Mouse (Mus musculus) thymus, postnatal 0 days (tissue): Measurements from ENCODE around the gene Zdhhc13. TPM values are rescaled to one million over a fixed set of nuclear protein-coding genes. Genes with fewer than 3 reads are reported as not detected.

Experiments
- DNase-seq: peaks from one replicate; pipeline ENCODE4 v3.0.0-alpha.2; 2015; ENCODE audit warnings: low spot score
- polyA plus RNA-seq: library from polyadenylated mRNA; unstranded; fragments of >200 nt; fragmentation: Nextera tagmentation; extraction: Ambion mirVana; gene quantifications from 2 replicates; pipeline ENCODE4 v1.2.1, GENCODE M21; 2015

The Zdhhc13 gene
- polyA plus RNA-seq, 1 experiment from 2014 or later = 22.5 TPM

DNA sequence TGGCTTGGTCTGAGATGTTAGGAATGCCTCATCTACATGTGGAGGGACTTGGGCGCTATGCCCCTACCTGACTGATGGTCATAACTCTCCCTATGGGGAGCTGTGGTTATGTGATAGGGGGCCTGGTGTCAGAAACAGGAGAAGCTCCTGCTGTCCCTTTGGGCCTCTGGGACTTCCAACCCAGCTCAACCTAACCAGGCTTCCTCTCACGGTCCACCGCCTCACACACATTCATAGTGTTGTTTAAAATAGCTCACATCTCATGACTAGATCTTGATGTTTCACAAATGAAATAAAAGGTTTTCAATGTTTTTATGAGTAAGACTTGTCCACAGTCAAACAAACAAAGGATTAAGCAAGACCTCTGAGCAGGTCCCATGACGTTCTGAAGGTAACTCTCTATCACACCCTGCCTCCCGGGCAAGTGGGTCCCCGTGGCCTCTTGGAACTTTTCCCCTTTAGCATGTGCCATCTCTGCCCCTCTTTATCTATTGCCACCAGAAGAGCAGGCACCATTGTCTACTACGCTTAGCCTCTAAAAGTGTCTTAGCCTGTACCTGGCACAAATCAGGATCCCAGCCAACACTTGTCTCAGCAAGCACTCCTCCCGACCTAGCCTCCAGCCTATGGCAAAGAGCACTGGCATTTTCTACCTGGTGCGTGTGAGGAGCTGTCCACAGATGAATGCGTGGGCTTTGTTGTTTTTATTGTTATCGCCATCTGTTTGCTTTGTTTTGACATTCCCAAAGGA is 3.9 kb upstream of the Zdhhc13 start:
- DNase-seq = no peak

DNA sequence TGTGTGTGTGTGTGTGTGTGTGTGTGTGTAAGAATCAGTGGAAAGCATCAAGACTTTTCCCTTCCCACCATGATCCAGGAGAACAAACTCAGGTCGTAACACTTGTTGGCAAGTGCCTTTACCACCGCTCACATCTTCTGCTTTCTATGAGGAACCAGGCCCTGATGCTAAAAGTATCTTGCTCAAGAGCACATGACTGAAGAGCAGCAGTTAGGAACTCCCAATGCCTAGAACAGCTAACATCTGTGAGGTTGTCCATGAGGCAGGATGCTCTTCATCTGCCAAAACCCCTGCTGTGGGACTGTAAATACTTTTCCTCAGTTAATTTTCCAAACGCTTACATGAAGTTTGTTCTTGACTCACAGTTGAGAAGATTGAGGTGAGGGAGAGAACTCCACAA is 455 bp upstream of the Zdhhc13 start:
- no peak for DNase-seq

DNA sequence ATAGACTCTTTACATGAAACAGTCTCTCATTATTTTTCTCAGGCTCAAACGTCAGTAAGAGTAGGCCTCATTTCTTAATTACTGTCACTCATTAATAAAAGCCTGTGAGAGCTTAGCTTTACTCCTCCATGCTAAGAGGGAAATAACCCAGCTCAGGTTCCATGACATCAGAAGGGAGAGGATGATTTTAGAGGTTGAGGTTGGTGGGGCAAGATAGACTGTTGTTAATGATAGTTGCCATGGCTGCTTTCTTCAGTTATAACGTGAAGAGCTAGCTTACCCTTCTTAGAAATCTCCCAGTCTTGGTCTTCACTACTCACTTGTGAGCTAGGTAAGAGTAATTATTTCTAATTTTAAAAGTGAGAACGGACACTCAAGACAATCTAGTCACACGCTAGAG is 1.3 kb downstream of the Zdhhc13 start:
- DNase-seq = no peak

DNA sequence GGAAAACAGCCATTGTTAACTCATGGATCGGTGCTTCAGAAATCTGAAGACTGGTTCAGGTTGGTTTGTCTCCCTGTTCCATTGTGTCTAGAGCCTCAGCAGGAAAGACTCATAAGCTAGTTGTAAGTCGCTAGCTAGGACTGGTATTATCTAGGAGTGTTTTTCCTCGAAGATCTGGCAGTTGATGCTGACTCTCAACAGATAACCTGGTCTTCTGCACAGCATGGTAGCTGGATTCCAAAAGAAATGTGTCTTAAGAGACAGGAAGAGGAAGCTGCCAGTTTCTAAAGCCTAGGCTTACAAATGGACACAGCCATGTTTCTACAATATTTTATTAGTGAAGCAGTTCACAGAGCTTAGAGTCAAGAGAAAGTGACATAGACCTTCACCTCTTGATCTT is 2.6 kb downstream of the Zdhhc13 start:
- no peak for DNase-seq

DNA sequence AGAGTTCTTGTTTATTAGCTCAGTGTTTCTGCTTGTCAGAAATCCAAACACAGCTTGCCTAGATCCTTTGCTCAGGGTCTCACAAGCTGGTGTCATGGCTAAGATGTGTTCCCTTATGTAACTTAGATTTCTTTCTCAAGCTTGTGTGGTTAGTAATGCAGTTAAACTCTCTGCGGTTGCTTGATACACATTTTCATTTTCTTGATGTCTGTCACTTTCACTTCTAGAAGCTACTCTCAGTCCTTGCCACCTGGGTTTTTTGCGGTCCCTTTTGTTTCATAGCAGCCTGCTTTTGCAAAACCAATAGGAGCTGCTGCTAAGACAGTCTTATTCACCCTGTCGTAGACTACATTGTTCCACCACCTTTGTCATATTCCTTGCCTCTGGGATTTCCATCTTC is 6.3 kb downstream of the Zdhhc13 start:
- DNase-seq = peak; percentile 10

DNA sequence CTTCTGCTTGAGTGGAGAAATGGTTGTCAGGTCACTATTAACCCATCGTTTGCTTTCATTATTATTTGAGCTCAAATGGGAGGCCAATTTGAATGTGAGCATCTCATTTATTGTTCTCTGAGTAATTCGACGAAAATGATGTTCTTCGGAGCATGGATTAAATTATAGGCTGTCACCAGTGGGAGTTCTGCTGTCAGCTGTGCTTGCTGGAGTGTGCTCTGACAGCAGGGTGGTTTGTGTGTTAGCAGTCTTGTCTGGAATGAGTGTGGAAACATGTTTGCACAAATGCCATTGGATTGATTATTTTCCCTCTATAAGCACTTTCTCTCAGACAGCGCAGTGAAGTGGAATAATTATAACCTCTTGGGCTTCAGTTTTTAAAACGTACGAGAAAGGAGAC is 14.6 kb downstream of the Zdhhc13 start:
- DNase-seq = no peak

DNA sequence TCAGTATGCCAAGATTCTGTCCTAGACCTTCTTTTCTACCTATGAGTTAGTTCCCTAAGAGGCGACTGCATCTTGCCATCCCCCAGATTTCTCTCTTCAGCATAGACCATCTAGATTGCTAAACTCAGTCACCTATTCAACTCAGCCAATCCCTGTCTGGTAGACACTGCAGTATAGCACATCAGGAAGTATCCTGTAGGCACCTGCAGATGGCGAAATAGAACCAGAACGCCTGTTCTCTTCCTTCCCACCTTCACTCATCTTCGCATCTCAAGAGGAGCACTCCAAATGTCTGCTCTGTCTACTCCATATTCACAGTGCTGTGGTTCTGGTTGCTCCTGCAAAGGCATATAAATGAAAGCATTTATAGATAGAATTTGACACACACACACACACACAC is 17.8 kb downstream of the Zdhhc13 start:
- DNase-seq = no peak

DNA sequence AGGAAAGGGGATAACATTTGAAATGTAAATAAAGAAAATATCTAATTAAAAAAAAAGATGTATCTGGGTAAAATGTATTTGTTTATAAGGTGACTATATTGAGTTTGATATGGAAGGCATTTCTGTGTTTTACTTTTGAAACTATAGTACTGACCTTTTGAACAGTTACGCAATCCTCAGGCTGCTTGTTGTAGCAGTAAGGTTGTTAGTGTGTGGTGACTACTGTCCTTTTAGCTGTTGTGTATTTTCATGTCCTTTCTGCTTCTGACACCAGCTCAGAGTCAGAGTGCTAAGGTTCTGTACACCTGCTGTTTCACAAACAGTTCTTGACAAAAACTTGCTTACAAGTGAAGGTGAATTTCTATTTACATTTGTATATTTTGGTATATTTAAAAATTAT is 21.8 kb downstream of the Zdhhc13 start:
- DNase-seq = no peak

DNA sequence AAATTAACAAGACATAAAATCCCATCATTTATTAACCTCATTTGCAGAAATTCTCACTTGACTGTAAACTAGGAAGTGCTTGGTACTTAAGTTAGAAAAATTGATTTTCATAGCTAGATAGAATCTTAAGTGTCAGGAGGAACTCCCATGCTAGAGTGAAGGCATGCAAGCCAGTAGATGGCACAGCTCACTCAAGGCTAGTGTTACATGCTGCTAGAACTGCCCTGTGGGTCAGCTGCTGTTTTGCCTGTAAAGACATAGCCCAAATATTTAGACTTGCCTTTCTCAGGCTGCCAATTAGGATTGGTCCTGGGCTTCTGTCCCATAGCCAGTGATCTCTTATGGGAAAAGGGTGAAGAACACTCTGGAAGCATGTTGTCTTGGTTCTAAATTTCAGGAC is 23.6 kb downstream of the Zdhhc13 start:
- DNase-seq = no peak

DNA sequence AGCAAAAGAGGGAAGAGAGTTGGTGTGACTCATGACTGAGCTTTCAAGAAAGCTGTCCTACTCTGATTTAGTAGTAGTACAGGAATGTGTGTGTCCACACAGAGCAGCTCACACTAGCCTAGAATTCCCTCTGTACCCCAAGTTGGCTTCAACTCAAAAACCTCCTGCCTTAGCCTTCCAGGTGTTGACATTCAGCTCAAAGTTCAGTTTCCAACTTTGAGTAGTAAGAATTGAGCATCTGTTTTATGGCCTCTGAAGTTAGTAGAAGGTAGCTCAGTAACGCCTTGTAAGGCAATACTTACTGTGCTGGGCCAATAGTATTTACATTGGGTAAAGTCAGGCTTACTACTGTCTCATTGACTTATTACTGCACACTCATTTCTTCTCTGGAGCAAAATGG is 24.8 kb downstream of the Zdhhc13 start:
- DNase-seq = no peak

DNA sequence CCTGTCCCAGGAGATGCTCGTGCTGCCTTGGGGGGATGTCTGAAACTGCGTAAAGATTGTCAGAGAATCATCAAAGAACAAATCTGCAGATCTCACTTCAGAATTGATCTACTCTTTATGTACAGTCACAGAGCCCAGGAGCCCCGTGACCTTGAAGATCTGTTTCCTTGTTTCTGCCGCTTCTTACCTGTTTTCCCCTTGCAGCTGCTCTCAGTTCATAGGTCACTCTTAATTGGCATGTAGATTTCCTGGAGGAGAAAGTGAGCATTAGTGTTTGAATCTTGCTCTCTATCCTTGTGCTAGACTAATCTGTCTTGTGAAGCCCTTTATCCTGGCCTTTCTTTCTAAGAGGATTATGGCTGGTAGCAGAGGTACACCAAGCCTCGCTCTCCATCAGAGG is 32.9 kb downstream of the Zdhhc13 start:
- DNase-seq = no peak

DNA sequence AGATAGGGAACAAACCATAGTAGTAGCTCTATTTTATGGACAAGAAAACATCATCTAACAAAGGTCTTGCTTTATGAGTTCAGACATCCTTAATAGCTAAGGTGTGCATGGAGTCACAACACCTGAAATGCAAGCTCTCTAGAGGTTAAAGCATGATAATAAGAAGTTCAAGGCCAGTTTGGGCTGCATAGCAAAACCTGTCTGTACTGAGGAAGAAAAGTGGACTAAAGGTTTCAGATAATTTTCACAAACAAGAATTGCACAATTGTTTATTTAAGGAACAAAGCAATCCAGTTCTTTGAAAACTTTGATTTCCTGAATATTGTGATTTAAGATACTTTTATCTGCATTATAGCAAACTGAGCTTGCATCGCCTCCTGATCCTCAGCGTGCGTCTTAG is 34.8 kb downstream of the Zdhhc13 start:
- no peak for DNase-seq

DNA sequence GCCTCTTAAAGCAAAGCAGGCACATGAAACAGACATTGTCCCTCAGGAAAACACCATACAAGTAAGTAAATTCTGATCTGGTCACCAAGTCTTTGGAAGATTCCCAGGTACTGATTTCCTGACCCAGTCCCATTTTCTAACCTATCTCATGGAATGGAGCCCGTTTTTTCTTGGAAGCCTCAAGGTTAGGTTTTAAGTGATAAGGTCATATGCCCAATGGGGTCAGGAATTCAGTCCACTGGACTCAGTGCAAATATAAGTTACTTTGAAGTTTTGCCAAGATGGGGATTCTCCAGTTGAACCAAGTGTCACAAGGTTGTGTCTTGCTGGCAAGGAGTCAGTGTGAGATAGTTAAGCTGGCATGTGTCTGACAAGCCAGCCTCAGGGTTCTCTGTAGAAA is 35.9 kb downstream of the Zdhhc13 start:
- DNase-seq = no peak

DNA sequence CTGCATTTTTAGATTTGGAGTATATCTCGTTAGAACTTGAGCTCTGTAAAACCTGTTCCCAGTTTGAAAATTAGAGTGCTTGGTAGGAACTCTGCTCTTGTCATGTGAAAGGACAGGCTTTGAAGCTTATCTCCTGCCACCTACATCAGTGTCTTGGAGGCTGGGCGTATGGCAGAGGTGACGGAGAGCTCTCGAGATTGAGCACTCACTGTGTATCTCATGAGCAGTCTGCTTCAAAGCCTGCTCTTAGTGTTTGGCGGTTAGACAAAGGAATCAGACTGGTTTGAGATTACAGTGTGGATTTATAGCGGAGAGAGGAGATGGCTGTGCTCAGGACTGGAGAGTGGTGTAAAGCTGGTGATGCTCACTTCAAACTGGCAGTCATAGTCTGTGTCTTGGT is 36.4 kb downstream of the Zdhhc13 start:
- no peak for DNase-seq

DNA sequence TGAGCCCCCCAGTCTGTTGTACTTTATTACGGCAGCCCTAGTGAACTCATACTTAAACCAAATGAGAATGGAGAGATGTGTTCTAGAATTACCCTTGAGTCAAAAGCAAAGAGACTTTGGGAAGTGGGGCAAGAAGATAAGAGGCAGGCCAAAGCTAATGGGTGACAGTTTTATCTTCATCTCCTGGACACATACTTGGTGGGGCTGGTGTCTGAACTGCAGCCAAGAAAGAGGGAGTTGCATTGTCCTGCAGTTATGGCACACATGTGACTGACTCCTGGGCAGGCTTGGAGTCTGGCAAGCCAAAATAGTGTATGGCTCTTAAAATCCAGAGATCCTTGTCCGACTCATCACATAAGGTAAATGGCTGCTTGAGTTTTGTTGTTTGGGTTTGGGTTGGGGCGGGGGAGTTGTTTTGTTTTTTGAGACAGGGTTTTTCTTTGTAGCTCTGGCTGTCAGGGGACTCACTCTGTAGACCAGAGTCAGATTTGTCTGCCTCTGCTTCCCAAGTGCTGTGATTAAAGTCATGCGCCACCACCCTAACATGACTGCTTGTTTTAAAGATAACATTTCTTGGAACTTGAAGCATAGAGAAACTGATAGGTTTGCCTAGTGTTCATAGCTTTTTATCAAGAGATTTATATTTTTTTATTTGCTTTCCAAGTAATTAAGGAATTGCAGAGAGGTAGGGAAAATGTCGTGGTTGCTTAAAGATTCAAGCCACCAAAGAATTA is 40.5 kb downstream of the Zdhhc13 start:
- no peak for DNase-seq

DNA sequence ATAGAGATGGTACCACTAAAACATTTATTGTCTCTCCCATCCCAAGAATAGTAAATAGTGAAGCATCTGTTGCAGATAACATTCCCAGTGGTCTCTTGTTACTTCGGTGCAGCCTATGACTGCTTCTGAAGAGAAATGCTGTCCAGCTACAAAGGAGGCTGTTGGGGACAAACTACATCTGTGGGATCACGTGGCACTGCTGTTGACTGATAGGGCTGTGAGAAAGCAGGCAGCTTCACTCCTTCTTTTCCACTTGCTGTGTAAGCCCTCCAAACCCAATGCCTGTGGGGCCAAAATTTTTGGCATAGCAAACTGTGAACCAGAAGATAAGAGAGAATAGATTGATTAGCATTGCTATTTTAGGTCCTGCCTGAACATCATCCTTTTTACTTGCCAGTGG is 41.6 kb downstream of the Zdhhc13 start:
- no peak for DNase-seq

DNA sequence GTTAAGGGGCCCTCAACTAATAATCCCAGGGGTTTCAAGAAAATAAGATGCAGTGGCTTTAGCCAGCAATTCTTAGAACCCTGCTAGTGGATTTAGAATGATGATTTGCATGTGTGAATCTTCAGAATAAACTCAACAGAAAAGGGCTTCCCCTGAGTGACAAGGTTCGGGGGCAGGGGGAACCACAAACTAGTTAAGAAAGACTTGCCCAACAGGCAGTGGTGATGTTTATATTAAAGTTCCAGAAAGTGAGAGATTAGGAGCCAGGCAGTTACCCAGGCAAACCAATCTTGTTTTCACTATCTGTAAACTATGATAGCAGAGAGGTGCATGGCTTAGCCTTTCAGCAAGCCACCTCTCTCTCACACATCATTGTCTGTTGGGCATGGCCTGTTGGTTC is 43.9 kb downstream of the Zdhhc13 start:
- no peak for DNase-seq

DNA sequence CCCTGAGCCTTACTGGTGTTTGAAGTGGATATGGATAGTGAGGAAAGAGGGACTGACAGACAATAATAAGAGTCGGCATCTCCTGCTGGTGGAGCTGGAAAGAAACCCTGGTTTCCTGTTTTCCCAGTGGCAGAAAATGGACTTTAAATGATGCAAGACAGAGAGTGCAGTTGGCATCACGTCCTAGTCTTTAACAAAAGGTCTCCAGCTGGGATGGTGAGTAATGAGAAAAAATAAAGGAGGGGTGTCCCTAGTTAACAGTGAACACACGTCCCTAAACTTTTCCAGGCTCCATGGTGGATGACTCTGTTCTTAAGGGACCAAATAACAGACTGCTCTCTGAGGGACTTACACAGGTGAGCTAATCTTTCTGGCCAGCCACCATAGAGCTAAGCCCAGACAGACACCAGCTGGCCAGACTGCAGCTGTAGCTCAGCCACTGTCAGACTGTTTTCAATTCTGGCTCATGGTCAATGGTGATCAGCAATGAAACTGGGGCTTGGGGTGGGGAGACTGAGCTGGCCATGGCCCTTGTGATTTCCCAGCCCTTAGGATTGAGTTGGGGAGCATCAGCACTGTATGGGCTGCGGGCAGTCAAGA is 45.7 kb downstream of the Zdhhc13 start:
- DNase-seq = no peak

DNA sequence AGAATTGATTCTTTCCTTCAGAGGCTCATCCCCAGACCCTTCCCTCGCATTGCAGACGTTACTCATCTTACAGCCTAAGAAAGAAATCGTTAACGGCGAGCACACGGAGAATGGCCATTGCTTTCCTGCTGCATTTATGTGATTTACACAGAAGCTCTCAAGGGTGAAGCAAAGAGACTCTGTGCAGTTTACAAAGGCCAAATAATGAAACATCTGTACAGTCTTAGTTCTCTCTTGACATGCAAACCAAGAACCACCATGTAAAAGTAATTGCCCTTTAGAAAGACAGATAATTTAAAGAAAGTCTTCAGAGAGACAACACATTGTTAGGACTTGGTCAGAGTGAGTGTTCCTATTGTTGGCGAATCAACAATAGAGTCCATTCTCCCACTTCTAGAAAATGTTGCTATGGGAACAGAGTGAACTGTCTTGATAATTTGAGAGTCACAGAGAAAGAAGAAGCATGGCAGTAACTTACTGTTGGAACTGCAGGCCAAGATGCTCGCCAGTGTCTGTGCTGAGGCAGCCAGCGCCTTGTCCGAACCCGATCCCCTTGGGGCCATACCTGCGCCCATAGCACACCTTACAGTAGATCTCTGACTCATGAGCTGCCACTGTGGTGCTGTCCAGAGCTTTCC is 46.3 kb downstream of the Zdhhc13 start:
- DNase-seq = no peak

DNA sequence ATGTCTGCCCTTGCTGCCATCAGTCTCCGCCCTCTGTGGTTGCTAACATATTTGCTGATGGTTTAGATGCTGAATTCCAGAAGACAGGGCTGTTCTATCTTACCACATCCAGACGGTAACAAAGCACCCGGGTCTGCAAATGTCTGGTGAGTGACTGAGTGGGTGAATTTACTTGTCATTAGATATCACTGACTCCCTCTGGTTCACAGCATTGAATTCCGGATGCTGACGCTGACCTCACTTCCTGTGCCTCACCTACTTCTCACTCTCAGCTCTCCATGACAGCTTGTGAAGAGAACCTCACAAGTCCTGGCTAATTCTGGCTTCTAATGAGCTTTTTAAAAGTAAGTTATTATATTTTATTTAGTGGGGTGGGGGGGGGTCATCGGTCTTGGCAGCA is 48.1 kb downstream of the Zdhhc13 start:
- no peak for DNase-seq

DNA sequence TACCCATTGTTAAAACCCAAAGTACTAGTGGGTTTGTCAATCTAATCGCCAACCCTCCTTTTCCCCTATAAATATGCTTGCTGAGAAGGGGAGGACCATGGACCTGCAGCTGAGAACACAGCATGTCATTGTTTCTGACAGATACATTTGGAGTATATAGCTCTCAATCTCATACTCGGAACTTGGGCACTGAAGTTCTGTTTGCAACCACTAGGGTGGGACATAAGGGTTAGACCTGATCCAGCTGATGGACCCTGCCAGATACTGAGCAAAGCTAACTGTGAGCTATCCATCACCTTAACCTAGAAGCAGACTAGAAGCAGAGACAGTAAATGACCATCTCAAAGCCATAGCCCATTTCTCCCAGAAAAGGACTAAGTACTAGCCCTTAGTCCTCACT is 49.6 kb downstream of the Zdhhc13 start:
- no peak for DNase-seq

DNA sequence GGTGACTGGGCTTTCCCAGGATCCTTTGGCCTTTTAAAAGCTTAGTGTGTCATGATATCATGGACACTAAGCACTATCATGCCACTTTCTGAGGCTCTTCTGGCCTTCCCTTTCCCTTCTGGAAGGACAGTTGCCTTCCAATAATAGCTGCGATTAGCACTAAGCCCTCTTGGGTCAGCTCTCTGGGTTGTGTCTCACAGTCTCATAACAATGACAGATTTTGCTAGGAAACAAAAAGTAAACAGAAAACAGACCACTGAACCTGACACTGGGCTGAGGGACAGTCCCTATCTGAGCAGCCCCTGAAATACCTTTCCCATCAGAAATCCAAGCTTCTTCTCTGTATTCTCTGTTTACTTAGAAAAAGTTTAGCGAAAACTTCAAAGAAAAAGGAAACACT is 51.7 kb downstream of the Zdhhc13 start:
- DNase-seq = no peak
